Mouse (Mus musculus): Measurements from ENCODE around the gene Bcas2.
"Not testable (repeated sequence)": the region's sequence is repeated elsewhere in the genome, so short reads cannot be mapped to it uniquely, and the experiment has no call there.

Gene Bcas2

GRCm38 (mm10) chr3:103159232-103159900, 12.1 kb upstream of the Bcas2 start:
- no peak for DNase-seq (ENCODE audit: inconsistent ontology term)

GRCm38 (mm10) chr3:103169771-103170170, 1.7 kb upstream of the Bcas2 start:
- DNase-seq (ENCODE audit: inconsistent ontology term): peak; percentile 49

GRCm38 (mm10) chr3:103172615-103173014, 1.2 kb downstream of the Bcas2 start:
- DNase-seq (ENCODE audit: inconsistent ontology term): no peak

- DNase-seq (ENCODE audit: inconsistent ontology term): no peak
Measured at GRCm38 (mm10) chr3:103176740-103177139, 5.3 kb downstream of the Bcas2 start.

- no peak for DNase-seq (ENCODE audit: inconsistent ontology term)
Measured at GRCm38 (mm10) chr3:103179527-103179926, 8.1 kb downstream of the Bcas2 start.

GRCm38 (mm10) chr3:103181171-103181570, 9.7 kb downstream of the Bcas2 start:
- no peak for DNase-seq (ENCODE audit: inconsistent ontology term)

- no peak for DNase-seq (ENCODE audit: inconsistent ontology term)
Measured at GRCm38 (mm10) chr3:103182821-103183220, 11.4 kb downstream of the Bcas2 start.

GRCm38 (mm10) chr3:103184467-103184866, 13.0 kb downstream of the Bcas2 start:
- not testable (repeated sequence) for DNase-seq (ENCODE audit: inconsistent ontology term)

- no peak for DNase-seq (ENCODE audit: inconsistent ontology term)
Measured at GRCm38 (mm10) chr3:103188451-103188850, 17.0 kb downstream of the Bcas2 start.

- DNase-seq (ENCODE audit: inconsistent ontology term): no peak
Measured at GRCm38 (mm10) chr3:103188856-103189255, 17.4 kb downstream of the Bcas2 start.

- DNase-seq (ENCODE audit: inconsistent ontology term): no peak
Measured at GRCm38 (mm10) chr3:103192161-103192560, 20.7 kb downstream of the Bcas2 start.

GRCm38 (mm10) chr3:103193186-103193585, 21.7 kb downstream of the Bcas2 start:
- no peak for DNase-seq (ENCODE audit: inconsistent ontology term)

GRCm38 (mm10) chr3:103196320-103196823, 24.9 kb downstream of the Bcas2 start:
- no peak for DNase-seq (ENCODE audit: inconsistent ontology term)

GRCm38 (mm10) chr3:103199386-103199785, 27.9 kb downstream of the Bcas2 start:
- no peak for DNase-seq (ENCODE audit: inconsistent ontology term)

- not testable (repeated sequence) for DNase-seq (ENCODE audit: inconsistent ontology term)
Measured at GRCm38 (mm10) chr3:103201105-103201504, 29.6 kb downstream of the Bcas2 start.

GRCm38 (mm10) chr3:103203554-103203953, 32.1 kb downstream of the Bcas2 start:
- no peak for DNase-seq (ENCODE audit: inconsistent ontology term)

GRCm38 (mm10) chr3:103204445-103204844, 33.0 kb downstream of the Bcas2 start:
- DNase-seq (ENCODE audit: inconsistent ontology term): peak; percentile 22

- no peak for DNase-seq (ENCODE audit: inconsistent ontology term)
Measured at GRCm38 (mm10) chr3:103206393-103206792, 34.9 kb downstream of the Bcas2 start.

- DNase-seq (ENCODE audit: inconsistent ontology term): no peak
Measured at GRCm38 (mm10) chr3:103207749-103208148, 36.3 kb downstream of the Bcas2 start.

GRCm38 (mm10) chr3:103208237-103208636, 36.8 kb downstream of the Bcas2 start:
- no peak for DNase-seq (ENCODE audit: inconsistent ontology term)

GRCm38 (mm10) chr3:103211101-103211500, 39.6 kb downstream of the Bcas2 start:
- no peak for DNase-seq (ENCODE audit: inconsistent ontology term)

- DNase-seq (ENCODE audit: inconsistent ontology term): no peak
Measured at GRCm38 (mm10) chr3:103212142-103212541, 40.7 kb downstream of the Bcas2 start.

GRCm38 (mm10) chr3:103213537-103213936, 42.1 kb downstream of the Bcas2 start:
- DNase-seq (ENCODE audit: inconsistent ontology term): no peak

All from Muller cell, postnatal 12 days (primary cell).